In the genomic region with DNA sequence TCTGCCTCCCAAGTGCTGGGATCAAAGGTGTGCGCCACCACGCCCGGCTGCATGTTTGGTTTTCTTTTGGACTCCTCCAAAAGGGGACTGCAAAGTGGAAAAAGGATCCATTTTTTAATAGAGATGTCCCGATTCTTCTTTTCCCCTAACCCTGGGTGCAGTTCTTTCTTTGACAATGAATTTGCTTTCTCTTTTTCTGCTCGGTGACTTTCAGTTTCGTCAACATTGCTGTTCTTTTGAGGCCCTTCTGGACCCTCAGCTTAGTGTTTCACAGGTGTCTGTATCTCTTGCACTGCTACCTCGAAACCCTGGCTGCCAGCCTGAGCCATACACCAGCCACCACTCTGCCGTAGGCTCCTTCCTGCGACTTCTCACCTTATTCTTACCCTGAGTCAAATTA, we compare ENCODE assay signal across 19 mouse cellular contexts.
DNase-seq lines count a peak whose midpoint lies in the region; ATAC-seq and TF ChIP-seq lines count a peak whose summit lies in the region.
"Had no signal": no experiment of that assay in that cellular context is flagged by ENCODE, and none has a peak within 500 bp of the region (broad histone marks: within the 10 kb centered on the region; RNA-seq: fewer than 3 reads in every experiment).

No protein-coding gene starts in this region.

- no peak for TF ChIP-seq POLR2A in CH12.LX (IDR thresholded peaks at IDR 0.05; ENCODE audit: low read depth, low read length)

- ATAC-seq in liver, embryonic 16.5 days (ENCODE audit: low read depth) = no peak
- ATAC-seq in liver, embryonic 12.5 days = no peak
- ATAC-seq: forebrain, embryonic 13.5 days; forebrain, embryonic 15.5 days; forebrain, postnatal 0 days had no signal

- no peaks in the 10 kb centered on the region for H3K79me2 ChIP-seq in CH12.LX (replicated peaks; ENCODE audit: control insufficient read depth, extremely low read depth, insufficient read depth, poor library complexity, severe bottlenecking)

- no peak overlapping the region for H3K9ac ChIP-seq in liver, embryonic 16.5 days (ENCODE audit: low read depth, low read length)
- no peak overlapping the region for H3K9ac ChIP-seq in liver, embryonic 12.5 days
- H3K9ac ChIP-seq in CH12.LX (ENCODE audit: insufficient read depth, low read depth) = no peak overlapping the region
- H3K9ac ChIP-seq: embryonic facial prominence, embryonic 12.5 days; forebrain, embryonic 13.5 days; forebrain, embryonic 15.5 days; forebrain, postnatal 0 days had no signal

- H3K4me1 ChIP-seq in liver, embryonic 16.5 days (ENCODE audit: control insufficient read depth, low read depth, low read length) = peaks cover 9% of the 10 kb centered on the region
- peaks cover 26% of the 10 kb centered on the region for H3K4me1 ChIP-seq in liver, embryonic 12.5 days
- peaks cover 25 to 28% of the 10 kb centered on the region in 2 experiments for H3K4me1 ChIP-seq in CH12.LX (ENCODE audit: control insufficient read depth in 1 of 2, insufficient read depth in 2 of 2)
- H3K4me1 ChIP-seq: embryonic facial prominence, embryonic 10.5 days; embryonic facial prominence, embryonic 12.5 days; forebrain, embryonic 13.5 days; forebrain, embryonic 15.5 days had no signal

- H3K9me3 ChIP-seq in liver, embryonic 16.5 days (replicated peaks; ENCODE audit: control insufficient read depth, low read length) = no peaks in the 10 kb centered on the region
- no peaks in the 10 kb centered on the region for H3K9me3 ChIP-seq in liver, embryonic 12.5 days (replicated peaks)
- no peaks in the 10 kb centered on the region for H3K9me3 ChIP-seq in CH12.LX (replicated peaks; ENCODE audit: low read length)
- H3K9me3 ChIP-seq: embryonic facial prominence, embryonic 10.5 days; embryonic facial prominence, embryonic 12.5 days; forebrain, embryonic 13.5 days; forebrain, embryonic 15.5 days had no signal

- no peak overlapping the region for H3K4me3 ChIP-seq in liver, embryonic 16.5 days (ENCODE audit: low read depth, low read length)
- H3K4me3 ChIP-seq in liver, embryonic 12.5 days = no peak overlapping the region
- H3K4me3 ChIP-seq in CH12.LX (replicated peaks in 1 of 3; ENCODE audit: low read depth in 2 of 3, low read length in 2 of 3, poor library complexity in 1 of 3) = no peak overlapping the region
- H3K4me3 ChIP-seq: embryonic facial prominence, embryonic 10.5 days; embryonic facial prominence, embryonic 12.5 days; forebrain, embryonic 13.5 days; forebrain, embryonic 15.5 days had no signal

- dilution Hi-C loops in CH12.LX (cut with MboI; ENCODE audit: extremely low pct_ligation_motif_present, extremely low pct_unique_long_range_greater_than_20kb, low sequenced_read_pairs) = no loop called here

- 70% methylated on average over 9 of the region's 9 CpGs for WGBS in liver, embryonic 16.5 days (ENCODE audit: insufficient replicate concordance)
- 79% methylated on average over 9 of the region's 9 CpGs for WGBS in liver, embryonic 12.5 days (ENCODE audit: insufficient replicate concordance)

- H3K4me2 ChIP-seq in liver, embryonic 16.5 days (ENCODE audit: low read depth, low read length) = no peak overlapping the region
- H3K4me2 ChIP-seq in liver, embryonic 12.5 days = no peak overlapping the region
- H3K4me2 ChIP-seq in CH12.LX (ENCODE audit: insufficient read depth, low read depth, poor library complexity, severe bottlenecking) = peak overlapping the region; percentile 6
- H3K4me2 ChIP-seq: embryonic facial prominence, embryonic 12.5 days; forebrain, embryonic 13.5 days; forebrain, embryonic 15.5 days had no signal

- H3K27ac ChIP-seq in liver, embryonic 16.5 days (ENCODE audit: low read length) = peak overlapping the region; percentile 33; the same call in 1 of the 2 replicates
- H3K27ac ChIP-seq in liver, embryonic 12.5 days = no peak overlapping the region
- H3K27ac ChIP-seq in CH12.LX (ENCODE audit: insufficient read depth, low read depth) = 0 out of 2 replicates have a peak overlapping the region, but pooled peaks have one; percentile 14
- H3K27ac ChIP-seq: embryonic facial prominence, embryonic 10.5 days; embryonic facial prominence, embryonic 12.5 days; forebrain, embryonic 13.5 days; forebrain, embryonic 15.5 days had no signal

- TF ChIP-seq RAD21 in CH12.LX (IDR thresholded peaks at IDR 0.05; ENCODE audit: low read depth, low read length) = no peak

- TF ChIP-seq EP300 in CH12.LX (IDR thresholded peaks at IDR 0.05; ENCODE audit: low read length) = peak; percentile 59

- in situ Hi-C loops in CH12.LX (cut with MboI; ENCODE audit: low pct_ligation_motif_present, low pct_unique_long_range_greater_than_20kb, low sequenced_read_pairs) = no loop called here

- TF ChIP-seq CTCF in CH12.LX (conservative IDR thresholded peaks at IDR 0.05 in 1 of 2, IDR thresholded peaks at IDR 0.05 in 1 of 2; ENCODE audit: low read depth in 2 of 2, low read length in 2 of 2) = no peak

- no peaks in the 10 kb centered on the region for H3K36me3 ChIP-seq in liver, embryonic 16.5 days (ENCODE audit: control insufficient read depth, insufficient read depth)
- peaks cover 17% of the 10 kb centered on the region; the same call in 1 of the 2 replicates for H3K36me3 ChIP-seq in liver, embryonic 12.5 days
- peaks cover 19 to 51% of the 10 kb centered on the region in 2 experiments for H3K36me3 ChIP-seq in CH12.LX (replicated peaks in 1 of 2; ENCODE audit: control insufficient read depth in 1 of 2, insufficient read depth in 1 of 2, low read length in 1 of 2)

- no peak for DNase-seq in CH12.LX (ENCODE audit: extremely low read depth)
- DNase-seq in induced T-regulatory cell, adult 2 months (ENCODE audit: low read depth) = peak; percentile 59
- no peak for DNase-seq in layer of hippocampus, adult 8-10 months (ENCODE audit: low spot score in 2 of 2)
- DNase-seq: adrenal gland, adult 8-10 months; adrenal gland, postnatal 14 days; adrenal gland, postnatal 36 days; B cell, adult 2 months; cerebellum, adult 11-12 months; cerebellum, adult 2 months; cerebellum, adult 9-10 months; cerebellum, postnatal 10 days; cerebellum, postnatal 25 days; forebrain, postnatal 0 days had no signal

- peaks cover 4% of the 10 kb centered on the region; the same call in 1 of the 2 replicates for H3K27me3 ChIP-seq in liver, embryonic 16.5 days (ENCODE audit: control insufficient read depth, insufficient read depth, low read depth, low read length)
- H3K27me3 ChIP-seq in liver, embryonic 12.5 days (replicated peaks) = peaks cover 7% of the 10 kb centered on the region; the same call in 1 of the 2 replicates
- no peaks in the 10 kb centered on the region for H3K27me3 ChIP-seq in CH12.LX (replicated peaks)
- H3K27me3 ChIP-seq: embryonic facial prominence, embryonic 12.5 days; forebrain, embryonic 13.5 days; forebrain, embryonic 15.5 days had no signal

TF ChIP-seq in CH12.LX, 34 proteins besides CTCF, POLR2A, EP300 and RAD21:
- no peak for TF ChIP-seq RCOR1 (conservative IDR thresholded peaks at IDR 0.05; ENCODE audit: low read depth, low read length)
- no peak for TF ChIP-seq ZNF384 (IDR thresholded peaks at IDR 0.05; ENCODE audit: low read depth, low read length)
- TF ChIP-seq ETS1 (conservative IDR thresholded peaks at IDR 0.05; ENCODE audit: low read depth, low read length) = no peak
- no peak for TF ChIP-seq TBP (conservative IDR thresholded peaks at IDR 0.05; ENCODE audit: low read depth, low read length)
- TF ChIP-seq PAX5 (IDR thresholded peaks at IDR 0.05; ENCODE audit: low read length) = no peak
- no peak for TF ChIP-seq MAX (IDR thresholded peaks at IDR 0.05; ENCODE audit: low read length)
- no peak for TF ChIP-seq UBTF (IDR thresholded peaks at IDR 0.05; ENCODE audit: low read depth, low read length)
- no peak for TF ChIP-seq SMC3 (IDR thresholded peaks at IDR 0.05; ENCODE audit: low read depth, low read length)
- no peak for TF ChIP-seq POLR2AphosphoS2 (IDR thresholded peaks at IDR 0.05; ENCODE audit: low read depth, low read length)
- TF ChIP-seq NELFE (IDR thresholded peaks at IDR 0.05; ENCODE audit: low read depth, low read length) = no peak
- 0 out of 2 replicates have a peak, but pooled peaks have one; percentile 37 for TF ChIP-seq TCF12 (IDR thresholded peaks at IDR 0.05; ENCODE audit: low read depth, low read length)
- TF ChIP-seq JUND (conservative IDR thresholded peaks at IDR 0.05; ENCODE audit: low read depth, low read length) = no peak
- peak; percentile 80 for TF ChIP-seq IRF4 (IDR thresholded peaks at IDR 0.05; ENCODE audit: low read depth, low read length)
- TF ChIP-seq CHD1 (IDR thresholded peaks at IDR 0.05; ENCODE audit: low read depth, low read length) = no peak
- TF ChIP-seq NRF1 (IDR thresholded peaks at IDR 0.05; ENCODE audit: low read depth, low read length) = no peak
- TF ChIP-seq HCFC1 (IDR thresholded peaks at IDR 0.05; ENCODE audit: low read depth, low read length) = no peak
- no peak for TF ChIP-seq ELF1 (IDR thresholded peaks at IDR 0.05; ENCODE audit: low read depth, low read length)
